In the genomic region with DNA sequence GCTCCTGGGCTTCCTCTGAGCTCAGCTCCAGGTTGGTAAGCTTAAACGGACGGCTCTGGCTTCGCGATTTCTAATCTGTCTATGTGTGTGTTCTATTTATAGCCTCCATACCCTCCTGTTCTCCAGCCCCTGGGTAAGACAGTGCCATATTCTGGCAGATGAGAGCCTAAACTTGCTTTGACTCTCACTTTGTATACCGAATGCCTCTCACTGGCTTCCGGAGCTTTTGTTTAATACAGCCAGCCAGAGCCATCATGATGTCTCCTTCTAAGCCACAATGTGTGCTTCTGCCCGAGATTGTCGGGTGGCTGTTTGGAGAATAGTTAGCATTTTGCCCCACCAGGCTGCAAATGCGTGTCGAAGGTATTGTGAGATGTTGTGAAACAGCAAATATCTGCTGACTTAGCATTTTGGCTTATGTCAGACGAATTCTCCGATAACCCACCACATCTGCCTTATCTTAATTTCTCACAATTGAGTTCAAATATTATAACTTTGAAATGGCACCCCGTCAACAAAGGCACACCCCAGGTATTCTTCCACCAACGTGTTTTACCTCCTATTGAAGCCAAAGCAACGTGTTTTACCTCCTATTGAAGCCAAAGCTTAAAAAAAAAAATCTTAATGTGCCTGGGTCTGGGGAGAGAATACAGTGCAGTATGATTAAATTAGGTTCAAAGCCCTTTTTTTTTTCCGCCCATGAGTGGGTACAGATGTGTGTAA, we compare ENCODE assay signal across 8 mouse cellular contexts.
DNase-seq lines count a peak whose midpoint lies in the region; ATAC-seq and TF ChIP-seq lines count a peak whose summit lies in the region.

No protein-coding gene starts in this region.

- H3K27ac ChIP-seq in forebrain, embryonic 15.5 days (replicated peaks): peak overlapping the region; percentile 92
- H3K27ac ChIP-seq in midbrain, postnatal 0 days (ENCODE audit: low read depth, low read length): peak overlapping the region; percentile 75

- WGBS in forebrain, embryonic 15.5 days: under 1% methylated on average over 16 of the region's 16 CpGs
- 2% methylated on average over 16 of the region's 16 CpGs for WGBS in midbrain, postnatal 0 days

- no peaks in the 10 kb centered on the region for H3K9me3 ChIP-seq in forebrain, embryonic 15.5 days
- no peaks in the 10 kb centered on the region for H3K9me3 ChIP-seq in midbrain, postnatal 0 days (ENCODE audit: low read length)

- peak overlapping the region; percentile 60 for H3K4me2 ChIP-seq in forebrain, embryonic 15.5 days (replicated peaks)
- H3K4me2 ChIP-seq in midbrain, postnatal 0 days (ENCODE audit: low read depth, low read length, poor library complexity, severe bottlenecking): peak overlapping the region; percentile 63

- intact Hi-C loops in gastrocnemius, postnatal 14 days (cut with DNase I; ENCODE audit: low total_unique reads): no loop called here

- DNase-seq in embryo, embryonic 10 days (ENCODE audit: low spot score): peak; percentile 36
- no peak for DNase-seq in embryo, embryonic 9.5 days (ENCODE audit: extremely low spot score)
- DNase-seq in Muller cell, postnatal 12 days (ENCODE audit: inconsistent ontology term): peak; percentile 54
- peak; percentile 29 to 46 for DNase-seq in layer of hippocampus, postnatal 10 days (ENCODE audit: low spot score in 2 of 2)
- DNase-seq in midbrain, postnatal 0 days (ENCODE audit: low spot score): peak; percentile 65
- DNase-seq in gastrocnemius, postnatal 14 days: no peak
- DNase-seq in ovary, postnatal 10 days (ENCODE audit: low spot score): no peak

- H3K4me1 ChIP-seq in forebrain, embryonic 15.5 days: peaks cover 26% of the 10 kb centered on the region
- 0 out of 2 replicates have a peak, but pooled peaks cover 5% of the 10 kb centered on the region for H3K4me1 ChIP-seq in midbrain, postnatal 0 days (ENCODE audit: insufficient read depth, low read length)

- no peaks in the 10 kb centered on the region for H3K27me3 ChIP-seq in forebrain, embryonic 15.5 days
- H3K27me3 ChIP-seq in midbrain, postnatal 0 days (ENCODE audit: insufficient read depth, low read length): no peaks in the 10 kb centered on the region

- ATAC-seq in forebrain, embryonic 15.5 days (replicated peaks): peak; percentile 72
- ATAC-seq in midbrain, postnatal 0 days (ENCODE audit: low FRiP score): no peak; the same call in 1 of the 2 replicates

- H3K36me3 ChIP-seq in forebrain, embryonic 15.5 days: no peaks in the 10 kb centered on the region
- no peaks in the 10 kb centered on the region for H3K36me3 ChIP-seq in midbrain, postnatal 0 days (ENCODE audit: insufficient read depth, low read length)

- peak overlapping the region; percentile 79 for H3K9ac ChIP-seq in forebrain, embryonic 15.5 days (replicated peaks)
- peak overlapping the region; percentile 58 for H3K9ac ChIP-seq in midbrain, postnatal 0 days (replicated peaks; ENCODE audit: low read length, poor library complexity, severe bottlenecking)

- H3K4me3 ChIP-seq in forebrain, embryonic 15.5 days: peak overlapping the region; percentile 75
- peak overlapping the region; percentile 51 for H3K4me3 ChIP-seq in midbrain, postnatal 0 days (ENCODE audit: low read depth, low read length)

- TF ChIP-seq CTCF in midbrain, postnatal 0 days (IDR thresholded peaks at IDR 0.05): no peak

Comparison
In these comparisons a context has a peak if more than half of its experiments do, and no peak if none do; other contexts are left out.
1. DNase-seq: peak in embryo, embryonic 10 days (single experiment), Muller cell, postnatal 12 days (single experiment), layer of hippocampus, postnatal 10 days (2 of 2) and midbrain, postnatal 0 days (single experiment); none in embryo, embryonic 9.5 days (single experiment), gastrocnemius, postnatal 14 days (single experiment) and ovary, postnatal 10 days (single experiment).